Mouse (Mus musculus) cerebellum, adult 2 months (tissue): ENCODE results near the gene Zfhx3.

Source experiments
- CTCF ChIP-seq: fragments of 200-500 bp; IDR thresholded peaks from 2 replicates; pipeline ENCODE4 v1.5.1; 2011; ENCODE audit warnings: low read depth, mild to moderate bottlenecking, control low read depth, low read length, moderate library complexity, borderline replicate concordance; ENCODE audit not compliant: insufficient read depth
- POLR2A ChIP-seq: fragments of 200-500 bp; IDR thresholded peaks from 2 replicates; pipeline ENCODE4 v1.6.1; 2011; ENCODE audit warnings: low read length, control low read depth, borderline replicate concordance; ENCODE audit not compliant: insufficient read depth

DNA sequence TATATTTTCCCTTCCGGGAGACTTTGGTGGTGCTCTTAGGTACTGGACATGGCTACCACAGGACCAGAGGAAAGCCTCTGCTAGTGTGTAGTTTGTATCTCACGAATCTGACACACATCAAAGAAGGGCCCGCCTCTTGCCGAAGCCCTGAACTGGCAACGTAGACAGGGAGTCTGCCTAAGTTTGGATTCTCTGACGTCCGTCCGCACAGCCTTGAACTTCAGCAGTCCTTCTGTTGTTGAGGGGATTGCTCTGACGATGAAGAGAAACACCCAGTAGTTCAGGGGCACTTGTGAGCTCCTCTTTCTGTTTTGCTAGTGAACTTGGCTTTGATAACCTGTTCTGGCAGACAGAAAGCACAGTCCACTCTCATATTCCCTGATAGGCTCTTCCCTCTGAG, 836.1 kb downstream of the Zfhx3 start:
- TF ChIP-seq CTCF (no peak), POLR2A (no peak)
